Mouse (Mus musculus) kidney, embryonic 15.5 days (tissue): ENCODE measurements around the gene Pwp1. TPM values are rescaled to one million over a fixed set of nuclear protein-coding genes. Genes with fewer than 3 reads are reported as not detected.
"Not testable (repeated sequence)": the region's sequence is repeated elsewhere in the genome, so short reads cannot be mapped to it uniquely, and the experiment has no call there.

Experiments used
- ATAC-seq: fragments of 200-750 bp; cut with Nextera tagmentation; replicated peaks from 2 replicates; pipeline ENCODE4 v1.8.0; 2017; ENCODE audit warnings: moderate TSS enrichment; ENCODE audit not compliant: low FRiP score
- H3K27ac ChIP-seq: fragments of 300-500 bp; sonication (generic); 2 replicates; pipeline ENCODE4 v1.5.1; 2015; ENCODE audit warnings: mild to moderate bottlenecking, inconsistent platforms
- H3K27me3 ChIP-seq: fragments of 300-500 bp; sonication (generic); 2 replicates; pipeline ENCODE4 v1.6.1; 2015; ENCODE audit warnings: inconsistent platforms
- H3K36me3 ChIP-seq: fragments of 300-500 bp; sonication (generic); 2 replicates; pipeline ENCODE4 v1.6.1; 2015; ENCODE audit warnings: inconsistent platforms
- H3K4me1 ChIP-seq: fragments of 300-500 bp; sonication (generic); 2 replicates; pipeline ENCODE4 v1.6.1; 2015; ENCODE audit warnings: inconsistent platforms
- H3K4me2 ChIP-seq: fragments of 300-500 bp; sonication (generic); 2 replicates; pipeline ENCODE4 v1.6.1; 2015; ENCODE audit warnings: moderate library complexity, mild to moderate bottlenecking, inconsistent platforms
- H3K4me3 ChIP-seq: fragments of 300-500 bp; sonication (generic); replicated peaks from 2 replicates; pipeline ENCODE4 v1.5.1; 2015; ENCODE audit warnings: mild to moderate bottlenecking, inconsistent platforms
- H3K9ac ChIP-seq: fragments of 300-500 bp; sonication (generic); 2 replicates; pipeline ENCODE4 v1.6.1; 2015; ENCODE audit warnings: mild to moderate bottlenecking, inconsistent platforms
- H3K9me3 ChIP-seq: fragments of 300-500 bp; sonication (generic); replicated peaks from 2 replicates; pipeline ENCODE4 v1.6.1; 2016; ENCODE audit warnings: inconsistent platforms
- WGBS: fragments of 180-500 bp; shearing (Covaris S2); methylation state at CpG from one replicate; pipeline ENCODE4 v1.1.7; 2015; ENCODE audit warnings: mixed read lengths; 5-methylcytosine and 5-hydroxymethylcytosine counted together
- polyA plus RNA-seq: library from polyadenylated mRNA; unstranded; fragments of >200 nt; fragmentation: Nextera tagmentation; extraction: Ambion mirVana; gene quantifications from 2 replicates; pipeline ENCODE4 v1.2.1, GENCODE M21; 2015

Pwp1 gene
- polyA plus RNA-seq, result 76.6 and 80.5 TPM in 2 replicates

GRCm38 (mm10) chr10:85829085-85829853, at the start of gene Pwp1:
TSS of gene Pwp1 (plus strand) at chr10:85829494.
- peak within 1 kb of the TSS; percentile 93 for H3K4me2 ChIP-seq
- H3K9ac ChIP-seq, result peak within 1 kb of the TSS; percentile 68
- H3K27me3 ChIP-seq, H3K4me1 ChIP-seq, H3K36me3 ChIP-seq, H3K9me3 ChIP-seq: not testable (repeated sequence)
- peak within 1 kb of the TSS; percentile 58 for H3K4me3 ChIP-seq
- WGBS, result 3% methylated on average over 49 of the region's 49 CpGs
- H3K27ac ChIP-seq, result 0 out of 2 replicates have a peak within 1 kb of the TSS, but pooled peaks have one; percentile 37
- peak; percentile 93 for ATAC-seq

- ATAC-seq, H3K27ac ChIP-seq, H3K4me2 ChIP-seq, H3K9me3 ChIP-seq, H3K36me3 ChIP-seq, H3K9ac ChIP-seq, H3K4me1 ChIP-seq, H3K4me3 ChIP-seq, H3K27me3 ChIP-seq: not testable (repeated sequence)
- WGBS, result 88% methylated on average over 1 of the region's 3 CpGs
Measured at GRCm38 (mm10) chr10:85822143-85822696, 7.1 kb upstream of the Pwp1 start.

- not testable (repeated sequence) for ATAC-seq, H3K9ac ChIP-seq, H3K27ac ChIP-seq, H3K9me3 ChIP-seq, H3K27me3 ChIP-seq, H3K4me1 ChIP-seq, H3K36me3 ChIP-seq, H3K4me2 ChIP-seq, H3K4me3 ChIP-seq
- 64% methylated on average over 1 of the region's 1 CpGs for WGBS
Measured at GRCm38 (mm10) chr10:85823752-85824151, 5.5 kb upstream of the Pwp1 start.

GRCm38 (mm10) chr10:85828722-85829084, 591 bp upstream of the Pwp1 start:
- ATAC-seq, H3K4me1 ChIP-seq, H3K27me3 ChIP-seq, H3K9me3 ChIP-seq, H3K36me3 ChIP-seq, H3K27ac ChIP-seq, H3K9ac ChIP-seq: not testable (repeated sequence)
- peak overlapping the region; percentile 58 for H3K4me3 ChIP-seq
- H3K4me2 ChIP-seq, result peak overlapping the region; percentile 93
- WGBS, result 44% methylated on average over 5 of the region's 5 CpGs

GRCm38 (mm10) chr10:85846105-85846862, 17.0 kb downstream of the Pwp1 start:
- no peak for ATAC-seq
- H3K4me3 ChIP-seq, result no peak overlapping the region
- H3K36me3 ChIP-seq, result no peaks in the 10 kb centered on the region
- H3K27me3 ChIP-seq, result no peaks in the 10 kb centered on the region
- H3K4me1 ChIP-seq, result no peaks in the 10 kb centered on the region
- no peak overlapping the region for H3K27ac ChIP-seq
- WGBS, result 62% methylated on average over 4 of the region's 4 CpGs
- no peak overlapping the region for H3K4me2 ChIP-seq
- no peak overlapping the region for H3K9ac ChIP-seq
- no peaks in the 10 kb centered on the region for H3K9me3 ChIP-seq

- ATAC-seq, result peak; percentile 97
- H3K4me3 ChIP-seq, result peak overlapping the region; percentile 99
- WGBS, result under 1% methylated on average over 55 of the region's 55 CpGs
Measured at GRCm38 (mm10) chr10:85871698-85872478, 42.6 kb downstream of the Pwp1 start.

GRCm38 (mm10) chr10:85872479-85872773, 43.1 kb downstream of the Pwp1 start:
- ATAC-seq, result no peak
- peaks cover 3% of the 10 kb centered on the region; the same call in 1 of the 2 replicates for H3K9me3 ChIP-seq
- H3K36me3 ChIP-seq, result peaks cover 37% of the 10 kb centered on the region
- H3K4me2 ChIP-seq, result peak overlapping the region; percentile 82
- H3K27me3 ChIP-seq, result no peaks in the 10 kb centered on the region
- 2% methylated on average over 5 of the region's 5 CpGs for WGBS
- H3K27ac ChIP-seq, result no peak overlapping the region
- peaks cover 14% of the 10 kb centered on the region for H3K4me1 ChIP-seq
- H3K9ac ChIP-seq, result peak overlapping the region; percentile 91
- H3K4me3 ChIP-seq, result peak overlapping the region; percentile 99

More at GRCm38 (mm10) chr10:85871698-85872478, 42.6 kb downstream of the Pwp1 start:
- H3K9ac ChIP-seq, result peak overlapping the region; percentile 91
- peaks cover 32% of the 10 kb centered on the region for H3K36me3 ChIP-seq
- H3K9me3 ChIP-seq, result peaks cover 3% of the 10 kb centered on the region; the same call in 1 of the 2 replicates
- no peaks in the 10 kb centered on the region for H3K27me3 ChIP-seq
- peak overlapping the region; percentile 82 for H3K4me2 ChIP-seq
- peak overlapping the region; percentile 82 for H3K27ac ChIP-seq
- H3K4me1 ChIP-seq, result peaks cover 14% of the 10 kb centered on the region

- WGBS, result 88% methylated on average over 13 of the region's 13 CpGs
- Histone ChIP-seq H3K9me3 (peaks cover 3% of the 10 kb centered on the region; the same call in 1 of the 2 replicates), H3K27ac (no peak overlapping the region)
Measured at GRCm38 (mm10) chr10:85873861-85874544, 44.7 kb downstream of the Pwp1 start.

GRCm38 (mm10) chr10:85875812-85876211, 46.5 kb downstream of the Pwp1 start:
- Histone ChIP-seq H3K9ac (no peak overlapping the region), H3K36me3 (peaks cover 71% of the 10 kb centered on the region), H3K27ac (no peak overlapping the region), H3K4me2 (no peak overlapping the region), H3K27me3 (no peaks in the 10 kb centered on the region), H3K9me3 (peaks cover 3% of the 10 kb centered on the region; the same call in 1 of the 2 replicates), H3K4me1 (peaks cover 14% of the 10 kb centered on the region), H3K4me3 (no peak overlapping the region)
- no peak for ATAC-seq
- 89% methylated on average over 5 of the region's 5 CpGs for WGBS

More at GRCm38 (mm10) chr10:85873861-85874544, 44.7 kb downstream of the Pwp1 start:
- Histone ChIP-seq H3K27me3 (no peaks in the 10 kb centered on the region), H3K4me2 (no peak overlapping the region), H3K9ac (no peak overlapping the region), H3K4me1 (peaks cover 14% of the 10 kb centered on the region), H3K4me3 (no peak overlapping the region), H3K36me3 (peaks cover 53% of the 10 kb centered on the region)
- ATAC-seq, result no peak

GRCm38 (mm10) chr10:85879886-85880486, 50.7 kb downstream of the Pwp1 start:
- Histone ChIP-seq H3K36me3 (peaks cover 98% of the 10 kb centered on the region), H3K4me1 (no peaks in the 10 kb centered on the region), H3K4me2 (no peak overlapping the region), H3K9me3 (no peaks in the 10 kb centered on the region), H3K27ac (no peak overlapping the region), H3K9ac (no peak overlapping the region), H3K27me3 (no peaks in the 10 kb centered on the region), H3K4me3 (no peak overlapping the region)
- ATAC-seq, result no peak
- 86% methylated on average over 8 of the region's 8 CpGs for WGBS
